Mouse (Mus musculus) right cerebral cortex, postnatal 25 days (tissue): ENCODE results near the gene 2610021A01Rik.
"Not testable (repeated sequence)": the region's sequence is repeated elsewhere in the genome, so short reads cannot be mapped to it uniquely, and the experiment has no call there.

Experiments
- DNase-seq: peaks from one replicate; pipeline ENCODE4 v3.0.0; 2022

Gene 2610021A01Rik

DNA sequence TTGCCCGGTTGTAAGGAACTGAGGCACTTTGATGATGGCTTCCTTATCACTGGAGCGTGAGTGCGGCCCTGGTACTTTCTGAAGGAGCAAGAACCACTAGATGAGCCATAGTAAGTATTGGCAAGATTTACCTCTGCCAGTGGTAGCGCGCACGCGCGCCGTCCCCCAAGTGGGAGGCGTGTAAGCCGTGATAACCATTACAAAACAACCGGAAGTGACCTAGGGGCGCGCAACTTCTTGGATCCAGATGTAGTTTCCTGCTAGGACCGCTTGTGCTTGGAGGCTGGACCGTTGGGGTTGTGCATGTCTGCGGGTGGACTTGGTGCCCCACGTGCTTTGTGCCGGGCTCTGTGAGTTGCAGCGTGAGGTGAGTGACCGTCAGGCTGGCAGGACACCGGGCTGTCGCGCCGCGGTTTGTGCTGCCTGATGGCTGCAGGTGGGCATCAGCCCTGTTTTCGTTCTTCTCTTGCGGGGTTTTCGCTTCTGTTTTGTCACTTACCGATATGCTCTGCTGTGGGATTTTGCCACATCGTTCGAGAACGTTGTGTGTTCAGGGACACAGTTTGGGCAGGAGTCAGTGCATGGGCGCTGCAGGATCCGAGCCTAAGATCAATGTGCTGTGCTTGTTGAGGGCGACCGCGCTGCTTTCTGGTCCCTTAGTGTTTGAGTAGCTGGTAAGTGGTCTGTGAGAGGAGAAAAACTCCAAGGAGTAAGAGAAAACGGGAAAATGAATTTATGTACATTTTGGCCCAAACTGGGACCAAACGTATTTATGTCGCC, at the start of gene 2610021A01Rik:
TSS of gene 2610021A01Rik (plus strand) at position 197 of the 780 bp plus-strand sequence.
- peak; percentile 89 for DNase-seq

DNA sequence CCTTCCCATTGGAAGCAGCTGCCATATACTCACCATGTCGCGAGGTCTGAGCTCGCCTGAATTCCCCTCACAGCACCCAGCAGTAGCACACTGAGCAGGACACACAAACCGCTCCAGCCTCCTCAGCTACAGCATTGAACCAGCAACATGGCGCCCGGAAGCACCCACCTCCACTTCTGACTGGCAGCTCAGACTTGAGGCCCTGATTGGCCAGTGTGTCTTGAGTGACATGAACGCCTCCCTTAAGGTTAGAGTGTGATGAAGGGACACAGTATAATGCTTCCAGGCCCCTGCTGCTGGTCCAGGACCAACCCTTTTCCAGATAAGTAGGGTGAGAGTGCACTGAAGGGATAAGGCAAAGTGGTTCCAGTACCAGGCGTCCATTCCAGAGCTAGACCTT, 38.3 kb upstream of the 2610021A01Rik start:
- DNase-seq: no peak

DNA sequence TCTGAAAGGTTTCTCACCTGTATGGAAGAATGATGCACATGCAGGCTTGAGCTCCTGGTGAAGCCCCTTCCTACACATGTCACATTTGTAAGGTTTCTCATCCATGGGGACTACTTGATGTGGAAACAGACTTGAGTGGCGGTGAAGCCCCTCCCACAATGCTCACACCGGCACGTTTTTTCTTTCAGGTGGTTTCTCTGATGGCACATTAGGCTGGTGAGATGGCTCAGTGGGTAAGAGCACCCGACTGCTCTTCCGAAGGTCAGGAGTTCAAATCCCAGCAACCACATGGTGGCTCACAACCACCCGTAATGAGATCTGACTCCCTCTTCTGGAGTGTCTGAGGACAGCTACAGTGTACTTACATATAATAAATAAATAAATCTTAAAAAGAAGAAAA, 25.5 kb upstream of the 2610021A01Rik start, which contains the start of gene Gm6871:
TSS of gene Gm6871 (minus strand) at position 101 of the 400 bp plus-strand sequence.
- not testable (repeated sequence) for DNase-seq

DNA sequence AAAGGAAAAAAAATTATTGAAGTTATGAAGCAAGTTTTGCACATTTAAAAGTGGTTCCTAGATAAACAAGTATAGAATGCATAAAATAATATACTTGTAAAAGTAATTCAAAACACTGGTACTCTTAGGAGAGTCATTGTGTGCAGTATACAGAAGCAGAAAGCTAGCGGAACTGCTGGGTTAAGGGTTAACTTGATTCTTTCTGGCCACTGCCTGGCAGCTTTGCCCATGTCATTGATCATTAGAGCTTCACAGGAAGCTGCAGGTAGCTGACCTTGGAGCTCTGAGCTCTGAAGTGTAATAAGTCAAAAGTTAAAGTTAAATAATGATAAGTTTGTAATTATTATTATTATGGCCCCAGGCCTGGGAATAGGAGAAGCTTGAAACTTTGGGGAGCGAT, 21.1 kb upstream of the 2610021A01Rik start:
- no peak for DNase-seq

DNA sequence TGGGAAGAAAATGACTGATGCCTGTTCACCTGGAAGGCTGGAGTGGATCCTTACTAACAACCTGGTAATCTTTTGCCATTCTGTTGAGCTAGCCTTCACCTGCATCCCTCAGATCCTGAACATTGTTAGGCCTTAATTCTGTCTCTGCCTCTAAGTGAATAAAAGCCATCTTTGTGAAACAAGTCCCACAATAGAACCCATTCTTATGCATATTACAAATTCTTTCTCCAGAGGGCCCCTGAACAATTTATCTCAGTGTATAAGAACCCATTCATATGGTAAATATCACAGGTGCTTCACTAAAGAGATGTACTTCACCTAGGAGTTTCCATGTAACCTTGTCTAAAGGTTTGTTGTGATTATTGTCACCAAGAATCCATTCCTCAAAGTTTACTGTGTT, 17.0 kb upstream of the 2610021A01Rik start:
- no peak for DNase-seq

DNA sequence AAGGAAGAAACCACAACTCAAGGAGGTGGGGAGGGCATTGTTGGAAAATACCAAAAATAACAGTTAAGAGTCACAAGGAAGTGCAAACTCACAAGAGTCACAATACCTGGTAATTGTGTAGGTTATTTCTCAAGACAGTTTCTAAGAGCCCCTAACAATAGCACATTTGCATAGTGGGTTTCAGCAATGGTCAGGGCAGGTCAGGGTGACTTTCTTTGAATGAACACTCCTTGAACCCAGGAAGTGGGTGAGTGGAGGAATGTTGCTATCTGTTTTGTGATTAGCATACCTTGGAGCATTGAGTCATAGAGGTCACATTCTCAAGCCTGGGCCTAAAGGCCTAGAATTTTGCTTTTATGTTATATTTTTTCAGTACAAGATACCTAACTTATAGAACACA, 11.2 kb upstream of the 2610021A01Rik start:
- DNase-seq: not testable (repeated sequence)

DNA sequence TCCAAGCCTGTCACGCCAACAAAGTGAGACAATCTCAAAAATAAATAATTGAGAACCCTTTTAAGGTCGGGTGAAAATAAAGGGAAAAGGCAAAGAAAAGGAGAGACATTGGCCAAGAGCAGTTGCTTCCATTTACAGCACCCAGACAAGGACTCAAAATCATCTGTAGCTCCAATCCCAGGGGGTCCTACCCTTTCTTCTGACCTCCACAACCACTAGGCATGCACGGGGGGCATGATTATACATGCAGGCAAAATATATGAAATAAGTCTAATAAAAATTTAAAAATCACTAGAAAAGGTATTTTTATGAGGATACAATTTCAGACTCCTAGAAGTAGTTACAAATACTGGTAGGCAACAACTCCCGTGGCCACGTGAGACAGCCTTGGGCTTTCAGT, 415 bp upstream of the 2610021A01Rik start:
- DNase-seq: no peak

DNA sequence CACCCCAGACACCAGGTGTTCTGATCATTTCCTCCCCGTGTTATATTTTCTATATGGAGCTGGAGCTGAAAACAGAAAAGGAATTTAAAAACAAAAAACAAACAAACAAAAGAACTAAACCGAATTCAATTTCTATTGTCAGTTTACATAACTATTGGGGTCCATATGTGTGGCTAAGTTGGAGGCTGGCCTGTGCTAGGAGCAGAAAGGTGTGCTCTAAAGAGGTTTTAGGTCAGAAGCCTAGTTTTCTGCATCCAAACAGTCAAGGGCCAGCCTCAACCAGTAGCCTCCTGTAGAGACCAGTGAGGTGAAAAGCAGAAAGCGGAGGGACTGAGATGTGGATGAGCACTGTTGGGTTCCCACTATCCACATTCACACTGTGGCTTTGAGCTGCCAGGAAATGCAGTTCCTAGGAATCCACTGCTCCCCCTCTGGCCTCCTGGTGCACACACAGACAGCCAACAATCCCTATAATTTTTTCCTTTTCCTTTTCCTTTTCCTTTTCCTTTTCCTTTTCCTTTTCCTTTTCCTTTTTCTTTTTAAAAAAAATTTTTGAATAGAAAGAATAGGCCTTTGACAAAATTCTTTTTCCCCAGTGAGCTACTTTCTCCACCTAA, 1.0 kb downstream of the 2610021A01Rik start:
- DNase-seq: no peak

DNA sequence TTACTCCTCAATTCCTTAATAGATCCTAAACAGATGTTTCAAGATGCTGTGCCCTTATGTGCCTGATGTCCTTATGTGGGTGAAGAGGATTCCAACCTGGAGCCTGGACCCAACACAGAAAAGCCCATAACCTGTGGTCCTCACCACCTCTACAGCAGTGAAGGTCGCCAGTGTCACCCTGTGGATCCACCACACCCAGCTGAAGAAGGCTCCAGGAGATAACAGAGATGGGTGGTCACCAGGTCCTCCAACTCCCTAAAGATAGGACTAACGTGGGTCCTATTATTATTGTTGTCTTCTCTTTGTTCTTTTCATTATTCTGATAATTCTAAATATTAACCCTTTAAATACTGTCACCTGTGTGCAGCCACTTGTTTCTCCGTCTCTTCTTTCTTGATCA, 12.6 kb downstream of the 2610021A01Rik start:
- DNase-seq: no peak

DNA sequence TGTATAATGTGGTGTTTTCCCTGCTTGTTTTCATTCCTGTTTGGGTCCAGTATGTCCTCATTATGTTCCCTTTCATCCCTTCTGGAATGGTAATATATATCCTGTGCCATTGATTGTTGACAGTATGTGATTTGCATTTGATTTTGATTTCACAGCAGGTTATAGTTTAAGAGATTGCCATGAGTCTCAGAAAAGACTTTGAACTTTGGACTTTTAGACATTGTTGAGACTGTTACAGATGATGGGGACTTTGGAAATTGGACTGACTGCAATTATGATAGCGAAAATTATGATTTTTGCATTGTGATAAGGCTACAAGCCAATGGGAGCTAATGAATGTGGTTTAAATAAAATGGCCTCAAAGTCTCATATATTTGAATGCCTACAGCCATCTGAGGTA, 17.2 kb downstream of the 2610021A01Rik start:
- DNase-seq: not testable (repeated sequence)

DNA sequence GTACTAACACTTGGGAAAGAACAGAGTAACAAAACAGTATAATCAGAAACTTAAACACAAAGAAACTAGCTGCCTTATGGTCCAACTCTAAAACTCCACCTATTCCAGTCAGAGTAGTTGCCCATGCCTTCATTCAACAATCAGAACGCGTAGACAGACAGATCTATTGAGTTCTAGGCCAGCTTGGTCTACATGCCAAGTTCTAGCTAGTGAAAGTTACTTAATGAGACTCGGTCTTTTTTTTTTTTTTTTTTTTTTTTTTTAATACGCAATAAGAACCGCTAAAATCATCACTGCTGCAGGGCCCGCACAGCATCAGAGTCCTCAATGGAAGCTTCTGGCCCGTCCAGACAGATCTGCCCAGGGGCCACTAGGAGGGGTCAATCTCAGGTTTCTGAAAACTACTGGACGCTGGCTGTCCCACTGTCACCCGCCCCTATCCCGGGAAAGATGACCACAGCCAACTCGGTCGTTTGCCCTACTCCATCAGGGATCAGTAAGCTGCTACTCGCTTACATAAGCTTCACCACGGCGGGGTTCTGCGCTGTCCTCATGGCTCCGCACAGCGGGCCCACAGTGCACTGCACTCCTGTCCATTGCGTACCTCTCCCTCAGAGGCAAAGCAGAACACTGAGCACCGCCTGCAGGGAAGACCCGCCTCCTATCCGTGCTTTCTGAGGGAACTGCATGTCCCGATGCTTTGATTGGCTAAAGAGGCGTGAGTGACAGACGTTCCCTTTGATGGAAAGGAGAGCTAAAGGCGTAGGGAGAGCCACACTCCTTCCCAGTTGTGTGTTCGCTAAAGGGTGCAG, 33.6 kb downstream of the 2610021A01Rik start, which contains the start of gene Zfp788:
TSS of gene Zfp788 (plus strand) at position 795 of the 812 bp plus-strand sequence.
- peak; percentile 94 for DNase-seq

DNA sequence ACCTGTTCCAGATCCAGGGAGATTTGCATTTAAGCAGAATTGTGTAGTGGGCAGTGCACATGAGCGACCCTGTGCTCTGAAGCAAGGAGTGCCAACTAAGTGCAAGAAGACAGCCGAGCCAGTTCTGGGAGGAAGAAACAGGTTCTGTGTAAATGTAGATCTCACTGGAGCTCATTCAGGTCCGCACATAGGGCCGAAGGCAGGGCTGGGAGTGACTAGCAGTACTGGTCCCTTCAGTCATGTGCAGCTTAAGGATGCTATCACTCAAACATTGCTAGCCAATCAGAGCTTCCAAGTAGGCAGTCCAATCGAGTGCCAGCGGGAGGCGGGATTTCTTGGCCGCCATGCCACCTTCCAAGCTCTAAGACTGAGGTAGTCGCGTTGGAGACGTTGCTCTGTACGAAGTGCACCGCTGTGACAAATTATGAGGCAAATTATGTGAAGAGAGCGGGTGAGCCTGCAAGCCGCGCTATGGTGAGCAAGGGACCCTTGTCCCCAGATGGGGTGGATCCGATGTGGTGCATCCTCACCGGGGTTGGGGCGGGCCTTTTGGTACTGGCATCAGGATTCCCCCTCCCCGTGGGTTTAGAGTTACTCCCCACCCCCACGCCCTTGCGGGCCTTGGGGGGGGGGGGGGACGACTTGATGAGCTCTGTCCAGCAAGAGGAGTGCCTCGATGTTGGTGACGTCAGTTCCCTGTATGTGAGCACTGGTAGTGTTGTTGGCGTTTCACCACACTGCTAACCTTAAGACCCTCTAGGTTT, 34.4 kb downstream of the 2610021A01Rik start:
- DNase-seq: peak; percentile 91

DNA sequence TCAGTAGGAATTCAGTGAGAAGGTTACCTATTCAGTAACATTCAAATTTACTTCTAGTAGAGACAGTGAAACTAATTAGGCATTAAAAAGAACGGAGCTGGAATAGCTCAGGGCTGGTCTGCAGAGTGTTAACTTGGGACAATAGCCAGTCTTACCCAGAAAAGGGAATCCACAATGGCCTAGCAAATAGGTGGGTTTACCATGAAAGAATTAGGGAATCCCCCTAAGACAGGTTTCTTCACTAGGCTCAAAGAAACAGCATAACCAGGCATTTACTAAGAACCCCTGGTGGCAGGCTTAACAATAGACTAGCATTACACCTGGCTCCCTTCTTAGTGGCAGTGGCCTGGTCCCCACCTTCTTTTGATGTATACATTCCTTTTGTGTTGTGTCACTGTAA, 75.3 kb downstream of the 2610021A01Rik start:
- DNase-seq: not testable (repeated sequence)
